Comparison of ENCODE assay signal across 8 mouse cellular contexts in genomic region chr5:52191180-52191468, GRCm38 (mm10). TPM values are rescaled to one million over a fixed set of nuclear protein-coding genes. Genes with fewer than 3 reads are reported as not detected.
DNase-seq lines count a peak whose midpoint lies in the region; ATAC-seq and TF ChIP-seq lines count a peak whose summit lies in the region.

No protein-coding gene starts in this region.

- peak overlapping the region; percentile 91 for H3K4me3 ChIP-seq in testis, adult 2 months (ENCODE audit: control insufficient read depth, low read depth, low read length)
- peak overlapping the region; percentile 85 for H3K4me3 ChIP-seq in hindbrain, postnatal 0 days (ENCODE audit: low read length)
- H3K4me3 ChIP-seq in midbrain, embryonic 13.5 days (replicated peaks), result peak overlapping the region; percentile 89

- peak overlapping the region; percentile 97 for H3K9ac ChIP-seq in hindbrain, postnatal 0 days (replicated peaks; ENCODE audit: low read length)
- H3K9ac ChIP-seq in midbrain, embryonic 13.5 days (replicated peaks), result peak overlapping the region; percentile 33; the same call in 1 of the 2 replicates

- TF ChIP-seq POLR2A in testis, adult 2 months (IDR thresholded peaks at IDR 0.05; ENCODE audit: control insufficient read depth, low read depth, low read length), result no peak

- H3K4me2 ChIP-seq in hindbrain, postnatal 0 days (ENCODE audit: low read depth, low read length), result peak overlapping the region; percentile 87
- H3K4me2 ChIP-seq in midbrain, embryonic 13.5 days (replicated peaks), result peak overlapping the region; percentile 66

- WGBS in hindbrain, postnatal 0 days, result 44% methylated on average over 1 of the region's 1 CpGs
- 41% methylated on average over 1 of the region's 1 CpGs for WGBS in midbrain, embryonic 13.5 days

- TF ChIP-seq CTCF in testis, adult 2 months (IDR thresholded peaks at IDR 0.05; ENCODE audit: control insufficient read depth, insufficient read depth, insufficient replicate concordance, low read depth, low read length), result no peak
- no peak for TF ChIP-seq CTCF in hindbrain, postnatal 0 days (IDR thresholded peaks at IDR 0.05; ENCODE audit: low read depth)

- 0 out of 2 replicates have a peak, but pooled peaks cover 1% of the 10 kb centered on the region for H3K36me3 ChIP-seq in testis, adult 2 months (ENCODE audit: control insufficient read depth, insufficient read depth, low read length)
- no peaks in the 10 kb centered on the region for H3K36me3 ChIP-seq in hindbrain, postnatal 0 days (ENCODE audit: insufficient read depth, low read length)
- H3K36me3 ChIP-seq in midbrain, embryonic 13.5 days, result no peaks in the 10 kb centered on the region

- 0 out of 2 replicates have a peak, but pooled peaks cover 3% of the 10 kb centered on the region for H3K4me1 ChIP-seq in testis, adult 2 months (ENCODE audit: control insufficient read depth, insufficient read depth, low read length)
- H3K4me1 ChIP-seq in hindbrain, postnatal 0 days (ENCODE audit: insufficient read depth, low read length), result peaks cover 9% of the 10 kb centered on the region; the same call in 1 of the 2 replicates
- H3K4me1 ChIP-seq in midbrain, embryonic 13.5 days (replicated peaks), result peaks cover 36% of the 10 kb centered on the region

- no peak for ATAC-seq in hindbrain, postnatal 0 days
- peak; percentile 1; the same call in 1 of the 2 replicates for ATAC-seq in midbrain, embryonic 13.5 days

- H3K27me3 ChIP-seq in testis, adult 2 months (ENCODE audit: control insufficient read depth, insufficient read depth, low read length), result no peaks in the 10 kb centered on the region
- H3K27me3 ChIP-seq in hindbrain, postnatal 0 days (ENCODE audit: insufficient read depth, low read length), result no peaks in the 10 kb centered on the region
- H3K27me3 ChIP-seq in midbrain, embryonic 13.5 days, result no peaks in the 10 kb centered on the region

- H3K27ac ChIP-seq in testis, adult 2 months (ENCODE audit: control insufficient read depth, insufficient read depth, low read depth, low read length), result peak overlapping the region; percentile 66; the same call in 1 of the 2 replicates
- no peak overlapping the region for H3K27ac ChIP-seq in hindbrain, postnatal 0 days
- H3K27ac ChIP-seq in midbrain, embryonic 13.5 days, result no peak overlapping the region

- DNase-seq in cerebellum, adult 9-10 months, result peak; percentile 26
- no peak for DNase-seq in cerebellum, adult 11-12 months
- DNase-seq in testis, postnatal 10 days (ENCODE audit: low spot score), result no peak
- DNase-seq in hindbrain, postnatal 0 days (ENCODE audit: low spot score), result no peak
- DNase-seq in urinary bladder, postnatal 10 days (ENCODE audit: low spot score), result no peak
- DNase-seq in right cerebral cortex, postnatal 10 days (ENCODE audit: low spot score in 2 of 2), result no peak

- no peaks in the 10 kb centered on the region for H3K9me3 ChIP-seq in hindbrain, postnatal 0 days (ENCODE audit: low read length)
- no peaks in the 10 kb centered on the region for H3K9me3 ChIP-seq in midbrain, embryonic 13.5 days

RNA-seq across cellular contexts. Expression of gene Dhx15, which starts 0.8 kb away (rescaled TPM):
- polyA plus RNA-seq in testis, adult 2 months (2012; rRNA removed), result 30.1 and 40.6 TPM in 2 replicates
- total RNA-seq in hindbrain, postnatal 0 days (2014; rRNA removed), result 82.3 and 92.3 TPM in 2 replicates
- 70.6 and 72.7 TPM in 2 replicates for polyA plus RNA-seq in hindbrain, postnatal 0 days (2015; fragmentation: Nextera tagmentation; extraction: Ambion mirVana)
- polyA plus RNA-seq in midbrain, embryonic 13.5 days (2015; fragmentation: Nextera tagmentation; extraction: Ambion mirVana), result 164 and 169 TPM in 2 replicates
